Mouse (Mus musculus) spleen, adult 2 months (tissue): Measurements from ENCODE around the gene H2al1e.

Experiments used
- CTCF ChIP-seq: fragments of 200-500 bp; IDR thresholded peaks from 2 replicates; pipeline ENCODE4 v1.5.1; 2011; ENCODE audit warnings: mild to moderate bottlenecking, inconsistent platforms; ENCODE audit not compliant: insufficient read depth, insufficient read length, insufficient replicate concordance; ENCODE audit errors: extremely low read depth
- POLR2A ChIP-seq: fragments of 200-500 bp; IDR thresholded peaks from 2 replicates; pipeline ENCODE4 v1.6.1; 2011; ENCODE audit warnings: low read depth, low read length, inconsistent platforms

DNA sequence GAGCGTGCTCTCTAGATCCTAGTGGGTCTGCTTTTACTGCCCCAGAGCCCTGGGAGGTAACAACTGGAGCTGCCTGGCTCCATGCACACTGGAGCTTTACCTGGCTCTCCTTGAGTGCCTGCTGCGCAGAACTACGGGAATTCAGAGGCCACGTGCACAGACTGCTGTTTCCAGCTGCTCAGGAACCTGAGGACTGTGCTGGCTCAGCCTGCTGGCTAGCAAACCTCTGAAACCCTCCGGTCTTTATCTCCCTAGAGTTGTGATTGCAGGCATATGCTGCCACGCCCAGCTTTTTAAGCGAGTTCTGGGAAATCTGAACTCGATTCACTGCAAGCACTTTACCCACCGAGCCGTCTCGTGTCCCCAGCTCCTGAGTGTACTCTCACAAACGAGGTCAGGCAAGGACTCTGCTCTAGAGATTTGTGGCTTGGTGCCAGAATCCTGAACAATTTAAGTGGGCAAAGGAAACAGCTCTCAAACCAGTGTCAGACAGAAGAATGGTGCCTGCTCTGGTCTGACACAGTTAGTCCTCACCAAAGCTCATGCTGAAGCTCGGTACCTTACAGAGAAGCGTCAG lies 23.3 kb upstream of the H2al1e start:
- no peak for TF ChIP-seq CTCF
- TF ChIP-seq POLR2A: no peak
